Mouse (Mus musculus) brain, adult 2 months (tissue): ENCODE measurements around the gene Nelfb.
A peak's percentile ranks its signal among the peaks of the same experiment; 100 is the strongest.
"Not testable (repeated sequence)": the region's sequence is repeated elsewhere in the genome, so short reads cannot be mapped to it uniquely, and the experiment has no call there.

Experiments used
- DNase-seq: peaks from one replicate; pipeline ENCODE4 v3.0.0; 2011; ENCODE audit warnings: low read depth, low spot score

The Nelfb gene

GRCm38 (mm10) chr2:25211121-25211670 lies at the start of gene Nelfb:
TSS of gene Nelfb (minus strand) at chr2:25211489.
- peak; percentile 94 for DNase-seq

GRCm38 (mm10) chr2:25258887-25259286 lies 47.6 kb upstream of the Nelfb start:
- DNase-seq: no peak

- DNase-seq: not testable (repeated sequence)
Observed at GRCm38 (mm10) chr2:25257250-25257649, 46.0 kb upstream of the Nelfb start.

GRCm38 (mm10) chr2:25256443-25257109 lies 45.3 kb upstream of the Nelfb start:
- peak; percentile 48 for DNase-seq

- peak; percentile 94 for DNase-seq
Observed at GRCm38 (mm10) chr2:25255284-25255779, 44.0 kb upstream of the Nelfb start, which contains the start of gene Tmem203. TSS of gene Tmem203 (plus strand) at chr2:25255439.

- no peak for DNase-seq
Observed at GRCm38 (mm10) chr2:25252331-25252730, 41.0 kb upstream of the Nelfb start.

GRCm38 (mm10) chr2:25246183-25247072 lies 35.1 kb upstream of the Nelfb start, which contains the start of gene AL732309.1:
TSS of gene AL732309.1 (minus strand) at chr2:25246863.
- peak; percentile 88 for DNase-seq

- no peak for DNase-seq
Observed at GRCm38 (mm10) chr2:25244144-25244543, 32.9 kb upstream of the Nelfb start.

GRCm38 (mm10) chr2:25243342-25243741 lies 32.1 kb upstream of the Nelfb start:
- no peak for DNase-seq

- peak; percentile 66 for DNase-seq
Observed at GRCm38 (mm10) chr2:25242101-25242506, 30.8 kb upstream of the Nelfb start, which contains the start of the genes Rnf208 and Cysrt1. TSS of gene Rnf208 (plus strand) at chr2:25242255. TSS of gene Cysrt1 (minus strand) at chr2:25242452.

- no peak for DNase-seq
Observed at GRCm38 (mm10) chr2:25241438-25241775, 30.1 kb upstream of the Nelfb start.

- DNase-seq: peak; percentile 95
Observed at GRCm38 (mm10) chr2:25240723-25241437, 29.6 kb upstream of the Nelfb start.

GRCm38 (mm10) chr2:25240310-25240709 lies 29.0 kb upstream of the Nelfb start:
- no peak for DNase-seq

GRCm38 (mm10) chr2:25239766-25240165 lies 28.5 kb upstream of the Nelfb start:
- no peak for DNase-seq

- DNase-seq: no peak
Observed at GRCm38 (mm10) chr2:25238106-25238505, 26.8 kb upstream of the Nelfb start.

- DNase-seq: no peak
Observed at GRCm38 (mm10) chr2:25237522-25237921, 26.2 kb upstream of the Nelfb start.

GRCm38 (mm10) chr2:25236614-25237013 lies 25.3 kb upstream of the Nelfb start, which contains the start of gene Rnf224:
TSS of gene Rnf224 (minus strand) at chr2:25236787.
- DNase-seq: no peak

GRCm38 (mm10) chr2:25234551-25235220 lies 23.4 kb upstream of the Nelfb start:
- DNase-seq: no peak

GRCm38 (mm10) chr2:25234050-25234449 lies 22.8 kb upstream of the Nelfb start, which contains the start of gene Slc34a3:
TSS of gene Slc34a3 (minus strand) at chr2:25234364.
- no peak for DNase-seq

GRCm38 (mm10) chr2:25233421-25233820 lies 22.1 kb upstream of the Nelfb start:
- DNase-seq: no peak

GRCm38 (mm10) chr2:25231038-25231437 lies 19.7 kb upstream of the Nelfb start:
- DNase-seq: no peak
